Mouse (Mus musculus) intestine, postnatal 0 days (tissue): ENCODE data around the gene Crybb3. TPM values are rescaled to one million over a fixed set of nuclear protein-coding genes. Genes with fewer than 3 reads are reported as not detected.

Experiments used
- ATAC-seq: fragments of 200-750 bp; cut with Nextera tagmentation; 2 replicates; pipeline ENCODE4 v1.8.0; 2017; ENCODE audit warnings: mild to moderate bottlenecking, moderate TSS enrichment, moderate library complexity
- H3K27ac ChIP-seq: fragments of 300-500 bp; sonication (generic); 2 replicates; pipeline ENCODE4 v1.5.1; 2014; ENCODE audit warnings: mild to moderate bottlenecking, low read depth, low read length, moderate library complexity
- H3K27me3 ChIP-seq: fragments of 300-500 bp; sonication (generic); replicated peaks from 2 replicates; pipeline ENCODE4 v1.6.1; 2014; ENCODE audit warnings: low read length, mixed read lengths; ENCODE audit not compliant: control insufficient read depth, insufficient read depth
- H3K36me3 ChIP-seq: fragments of 300-500 bp; sonication (generic); 2 replicates; pipeline ENCODE4 v1.6.1; 2014; ENCODE audit warnings: mild to moderate bottlenecking, moderate library complexity; ENCODE audit not compliant: control insufficient read depth, insufficient read depth
- H3K4me1 ChIP-seq: fragments of 300-500 bp; sonication (generic); replicated peaks from 2 replicates; pipeline ENCODE4 v1.6.1; 2014; ENCODE audit warnings: antibody characterized with exemption, low read length, mixed read lengths; ENCODE audit not compliant: control insufficient read depth, insufficient read depth
- H3K4me2 ChIP-seq: fragments of 300-500 bp; sonication (generic); replicated peaks from 2 replicates; pipeline ENCODE4 v1.6.1; 2014; ENCODE audit warnings: low read depth, mild to moderate bottlenecking, moderate library complexity
- H3K4me3 ChIP-seq: fragments of 300-500 bp; sonication (generic); 2 replicates; pipeline ENCODE4 v1.5.1; 2014; ENCODE audit warnings: low read depth, low read length
- H3K9ac ChIP-seq: fragments of 300-500 bp; sonication (generic); 2 replicates; pipeline ENCODE4 v1.6.1; 2014; ENCODE audit warnings: mild to moderate bottlenecking, low read depth, low read length
- H3K9me3 ChIP-seq: fragments of 300-500 bp; sonication (generic); 2 replicates; pipeline ENCODE4 v1.6.1; 2016; ENCODE audit warnings: mixed run types; ENCODE audit not compliant: control insufficient read depth
- CTCF ChIP-seq: sonication (generic); IDR thresholded peaks from 2 replicates; pipeline ENCODE4 v1.5.1; 2016; ENCODE audit warnings: low read depth, mild to moderate bottlenecking, control low read depth, antibody characterized with exemption, moderate library complexity
- WGBS: fragments of 180-500 bp; shearing (Covaris S2); extraction: QIAGEN DNeasy Blood & Tissue Kit; methylation state at CpG from one replicate; pipeline ENCODE4 v1.1.7; 2014; 5-methylcytosine and 5-hydroxymethylcytosine counted together
- polyA plus RNA-seq: library from polyadenylated mRNA; unstranded; fragments of >200 nt; fragmentation: Nextera tagmentation; extraction: Ambion mirVana; gene quantifications from 2 replicates; pipeline ENCODE4 v1.2.1, GENCODE M21; 2015

The Crybb3 gene
- polyA plus RNA-seq, 1 experiment from 2014 or later, result 1.2 TPM

GRCm38 (mm10) chr5:113087465-113087864 is 6.1 kb upstream of the Crybb3 start:
- WGBS, result 83% methylated on average over 2 of the region's 2 CpGs
- peaks cover 37% of the 10 kb centered on the region for H3K36me3 ChIP-seq
- no peak overlapping the region for H3K4me3 ChIP-seq
- H3K4me1 ChIP-seq, result no peaks in the 10 kb centered on the region
- no peak overlapping the region for H3K9ac ChIP-seq
- no peaks in the 10 kb centered on the region for H3K27me3 ChIP-seq
- no peak overlapping the region for H3K4me2 ChIP-seq
- no peak for TF ChIP-seq CTCF
- ATAC-seq, result no peak
- H3K9me3 ChIP-seq, result no peaks in the 10 kb centered on the region
- no peak overlapping the region for H3K27ac ChIP-seq

- Histone ChIP-seq H3K9ac (no peak overlapping the region), H3K4me1 (no peaks in the 10 kb centered on the region), H3K27me3 (no peaks in the 10 kb centered on the region), H3K4me2 (no peak overlapping the region), H3K4me3 (no peak overlapping the region), H3K9me3 (no peaks in the 10 kb centered on the region), H3K36me3 (peaks cover 35% of the 10 kb centered on the region), H3K27ac (no peak overlapping the region)
- no peak for TF ChIP-seq CTCF
- WGBS, result 55% methylated on average over 4 of the region's 4 CpGs
- ATAC-seq, result no peak
These were observed 5.6 kb upstream of the Crybb3 start for GRCm38 (mm10) chr5:113086990-113087389.

GRCm38 (mm10) chr5:113086439-113086838 is 5.1 kb upstream of the Crybb3 start:
- no peaks in the 10 kb centered on the region for H3K27me3 ChIP-seq
- H3K4me3 ChIP-seq, result no peak overlapping the region
- no peak overlapping the region for H3K9ac ChIP-seq
- H3K4me1 ChIP-seq, result no peaks in the 10 kb centered on the region
- no peaks in the 10 kb centered on the region for H3K9me3 ChIP-seq
- no peak for ATAC-seq
- TF ChIP-seq CTCF, result no peak
- no peak overlapping the region for H3K27ac ChIP-seq
- no peak overlapping the region for H3K4me2 ChIP-seq
- WGBS, result 78% methylated on average over 12 of the region's 12 CpGs
- H3K36me3 ChIP-seq, result peaks cover 29% of the 10 kb centered on the region

- H3K9ac ChIP-seq, result no peak overlapping the region
- H3K4me2 ChIP-seq, result no peak overlapping the region
- H3K9me3 ChIP-seq, result no peaks in the 10 kb centered on the region
- 54% methylated on average over 2 of the region's 2 CpGs for WGBS
- no peaks in the 10 kb centered on the region for H3K4me1 ChIP-seq
- H3K4me3 ChIP-seq, result no peak overlapping the region
- H3K27ac ChIP-seq, result no peak overlapping the region
- peaks cover 25% of the 10 kb centered on the region for H3K36me3 ChIP-seq
- no peaks in the 10 kb centered on the region for H3K27me3 ChIP-seq
- no peak for ATAC-seq
- no peak for TF ChIP-seq CTCF
These were observed 4.5 kb upstream of the Crybb3 start for GRCm38 (mm10) chr5:113085931-113086330.

- ATAC-seq, result 0 out of 2 replicates have a peak, but pooled peaks have one; percentile 17
- 65% methylated on average over 2 of the region's 2 CpGs for WGBS
- Histone ChIP-seq H3K4me3 (no peak overlapping the region), H3K9ac (no peak overlapping the region), H3K4me1 (no peaks in the 10 kb centered on the region), H3K27ac (no peak overlapping the region), H3K27me3 (no peaks in the 10 kb centered on the region), H3K4me2 (no peak overlapping the region), H3K9me3 (no peaks in the 10 kb centered on the region), H3K36me3 (peaks cover 10% of the 10 kb centered on the region)
- TF ChIP-seq CTCF, result no peak
These were observed 2.9 kb upstream of the Crybb3 start for GRCm38 (mm10) chr5:113084309-113084708.

GRCm38 (mm10) chr5:113082356-113083168 is 1.2 kb upstream of the Crybb3 start:
- Histone ChIP-seq H3K4me1 (no peaks in the 10 kb centered on the region), H3K4me3 (no peak overlapping the region), H3K27me3 (no peaks in the 10 kb centered on the region), H3K9me3 (no peaks in the 10 kb centered on the region), H3K9ac (no peak overlapping the region), H3K36me3 (no peaks in the 10 kb centered on the region), H3K27ac (no peak overlapping the region), H3K4me2 (no peak overlapping the region)
- ATAC-seq, result peak; percentile 20; the same call in 1 of the 2 replicates
- 46% methylated on average over 19 of the region's 19 CpGs for WGBS
- no peak for TF ChIP-seq CTCF
